Mouse (Mus musculus): Measurements from ENCODE around the gene Ptprn2.

The Ptprn2 gene

DNA sequence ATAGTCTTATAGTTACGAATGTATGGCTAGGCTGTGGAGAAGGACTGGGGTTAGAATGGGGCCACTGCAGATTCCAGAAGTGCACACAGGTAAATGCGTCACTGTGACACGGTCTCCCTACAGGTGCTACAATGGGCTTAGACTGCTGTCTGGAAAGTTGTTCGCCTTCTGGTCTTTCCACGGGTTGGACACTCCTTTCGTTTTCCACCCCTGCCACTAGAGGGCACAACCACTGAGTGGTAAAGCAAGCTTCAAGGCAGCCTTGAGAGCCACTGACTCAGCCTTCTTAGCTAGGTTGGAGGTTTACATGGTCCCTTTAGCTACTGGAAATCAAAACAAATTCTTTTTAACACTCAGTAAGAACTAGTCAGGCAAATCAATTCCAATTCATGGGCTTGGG is 492.7 kb downstream of the Ptprn2 start:
- in situ Hi-C loops (cut with MboI; ENCODE audit: low pct_unique_long_range_greater_than_20kb in 1 of 2, low sequenced_read_pairs in 2 of 2, unreplicated experiment in 1 of 2): no loop called here

- in situ Hi-C loops (cut with MboI; ENCODE audit: low pct_unique_long_range_greater_than_20kb in 1 of 2, low sequenced_read_pairs in 2 of 2, unreplicated experiment in 1 of 2): no loop called here
These were observed 495.8 kb downstream of the Ptprn2 start for GRCm38 (mm10) chr12:116981315-116981714.

DNA sequence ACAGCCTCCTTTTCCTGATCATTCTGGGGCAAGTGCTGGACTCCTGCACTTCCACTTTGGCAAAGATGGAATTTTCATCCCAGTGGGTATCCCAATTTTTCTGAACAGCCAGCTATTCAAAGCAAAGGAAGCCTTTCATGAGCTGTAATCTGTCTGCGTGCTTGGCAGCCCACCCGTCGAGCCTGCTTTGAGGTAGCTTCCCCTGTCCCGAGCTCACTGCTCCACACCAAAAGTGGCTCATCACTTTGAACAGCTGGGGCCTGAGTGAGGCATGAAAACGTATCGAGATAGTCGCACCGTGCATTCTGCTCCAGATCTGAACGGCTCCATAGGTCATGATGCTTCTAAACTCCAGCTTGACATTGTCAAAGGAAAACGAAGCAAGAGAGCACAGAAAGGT is 503.6 kb downstream of the Ptprn2 start:
- in situ Hi-C loops (cut with MboI; ENCODE audit: low pct_unique_long_range_greater_than_20kb in 1 of 2, low sequenced_read_pairs in 2 of 2, unreplicated experiment in 1 of 2): no loop called here

GRCm38 (mm10) chr12:117001546-117002148 is 516.1 kb downstream of the Ptprn2 start:
- in situ Hi-C loops (cut with MboI; ENCODE audit: low pct_unique_long_range_greater_than_20kb in 1 of 2, low sequenced_read_pairs in 2 of 2, unreplicated experiment in 1 of 2): no loop called here

- in situ Hi-C loops (cut with MboI; ENCODE audit: low pct_unique_long_range_greater_than_20kb in 1 of 2, low sequenced_read_pairs in 2 of 2, unreplicated experiment in 1 of 2): no loop called here
These were observed 531.5 kb downstream of the Ptprn2 start for GRCm38 (mm10) chr12:117016753-117017595.

- in situ Hi-C loops (cut with MboI; ENCODE audit: low pct_unique_long_range_greater_than_20kb in 1 of 2, low sequenced_read_pairs in 2 of 2, unreplicated experiment in 1 of 2): no loop called here
These were observed 532.4 kb downstream of the Ptprn2 start for GRCm38 (mm10) chr12:117017912-117018311.

- in situ Hi-C loops (cut with MboI; ENCODE audit: low pct_unique_long_range_greater_than_20kb in 1 of 2, low sequenced_read_pairs in 2 of 2, unreplicated experiment in 1 of 2): no loop called here
These were observed 537.7 kb downstream of the Ptprn2 start for GRCm38 (mm10) chr12:117023235-117023634.

- in situ Hi-C loops (cut with MboI; ENCODE audit: low pct_unique_long_range_greater_than_20kb in 1 of 2, low sequenced_read_pairs in 2 of 2, unreplicated experiment in 1 of 2): loop anchor here in 1 of 2 experiments (25.0 kb wide), 1 partner anchor 312 kb away; no protein-coding TSS in a partner anchor
These were observed 539.4 kb downstream of the Ptprn2 start for GRCm38 (mm10) chr12:117024916-117025315.

DNA sequence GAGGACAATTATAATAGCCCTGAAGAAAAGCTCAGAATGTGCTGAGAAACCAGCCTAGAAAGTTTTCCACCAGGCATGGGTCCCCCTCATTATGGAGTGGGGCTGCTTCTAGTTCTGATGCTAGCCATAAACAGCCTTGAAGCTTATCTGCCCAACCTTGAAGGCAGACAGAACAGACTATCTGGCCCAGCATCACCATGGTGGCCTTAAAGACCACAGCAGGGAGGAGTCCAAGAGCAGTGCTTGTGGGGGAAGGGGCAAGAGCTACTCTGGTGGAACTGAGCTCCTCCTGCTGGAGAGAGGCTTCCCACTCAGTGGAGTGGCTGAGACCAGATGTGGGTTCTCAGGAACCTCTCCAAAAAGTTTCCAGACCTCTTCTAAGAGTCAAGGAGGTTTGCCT is 540.2 kb downstream of the Ptprn2 start:
- in situ Hi-C loops (cut with MboI; ENCODE audit: low pct_unique_long_range_greater_than_20kb in 1 of 2, low sequenced_read_pairs in 2 of 2, unreplicated experiment in 1 of 2): loop anchor here in 1 of 2 experiments (25.0 kb wide), 1 partner anchor 312 kb away; no protein-coding TSS in a partner anchor

GRCm38 (mm10) chr12:117027351-117027750 is 541.8 kb downstream of the Ptprn2 start:
- in situ Hi-C loops (cut with MboI; ENCODE audit: low pct_unique_long_range_greater_than_20kb in 1 of 2, low sequenced_read_pairs in 2 of 2, unreplicated experiment in 1 of 2): loop anchor here in 1 of 2 experiments (25.0 kb wide), 1 partner anchor 310 kb away; no protein-coding TSS in a partner anchor

- in situ Hi-C loops (cut with MboI; ENCODE audit: low pct_unique_long_range_greater_than_20kb in 1 of 2, low sequenced_read_pairs in 2 of 2, unreplicated experiment in 1 of 2): loop anchor here in 1 of 2 experiments (25.0 kb wide), 1 partner anchor 309 kb away; no protein-coding TSS in a partner anchor
These were observed 542.9 kb downstream of the Ptprn2 start for GRCm38 (mm10) chr12:117028333-117028961.

DNA sequence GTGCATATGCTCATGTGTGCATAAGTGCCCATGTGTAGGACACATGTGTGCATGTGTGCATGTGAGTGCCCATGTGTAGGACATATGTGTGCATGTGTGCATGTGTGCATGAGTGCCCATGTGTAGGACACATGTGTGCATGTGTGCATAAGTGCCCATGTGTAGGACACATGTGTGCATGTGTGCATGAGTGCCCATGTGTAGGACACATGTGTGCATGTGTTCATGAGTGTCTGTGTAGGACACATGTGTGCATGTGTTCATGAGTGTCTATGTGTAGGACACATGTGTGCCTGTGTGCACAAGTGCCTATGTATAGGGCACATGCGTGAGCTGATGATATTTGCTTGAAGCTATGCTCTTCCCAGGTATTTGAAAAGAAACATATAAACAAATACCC is 547.7 kb downstream of the Ptprn2 start:
- in situ Hi-C loops (cut with MboI; ENCODE audit: low pct_unique_long_range_greater_than_20kb in 1 of 2, low sequenced_read_pairs in 2 of 2, unreplicated experiment in 1 of 2): loop anchor here (10.0 to 25.0 kb wide), 2 partner anchors 302 to 304 kb away; no protein-coding TSS in a partner anchor

DNA sequence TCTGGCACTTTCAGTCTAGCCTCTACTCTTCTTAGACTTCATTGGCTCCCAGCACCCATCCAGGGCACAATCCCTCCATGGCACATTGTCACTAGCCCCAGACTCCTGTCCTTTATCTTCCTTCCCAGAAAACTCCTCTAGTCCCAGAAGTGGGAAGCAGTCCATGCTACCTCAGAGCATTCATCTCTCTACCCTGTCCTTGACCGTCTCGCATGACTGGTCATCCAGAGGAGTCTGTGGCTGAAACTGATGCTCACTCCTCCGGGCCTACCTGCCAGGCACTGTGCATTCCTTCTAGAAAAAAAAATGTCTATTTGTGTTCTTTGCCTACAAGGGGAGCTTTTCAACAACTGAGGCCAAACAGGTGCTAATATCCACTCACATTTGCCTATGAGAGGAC is 549.0 kb downstream of the Ptprn2 start:
- in situ Hi-C loops (cut with MboI; ENCODE audit: low pct_unique_long_range_greater_than_20kb in 1 of 2, low sequenced_read_pairs in 2 of 2, unreplicated experiment in 1 of 2): loop anchor here (10.0 to 25.0 kb wide), 2 partner anchors 300 to 303 kb away; no protein-coding TSS in a partner anchor

DNA sequence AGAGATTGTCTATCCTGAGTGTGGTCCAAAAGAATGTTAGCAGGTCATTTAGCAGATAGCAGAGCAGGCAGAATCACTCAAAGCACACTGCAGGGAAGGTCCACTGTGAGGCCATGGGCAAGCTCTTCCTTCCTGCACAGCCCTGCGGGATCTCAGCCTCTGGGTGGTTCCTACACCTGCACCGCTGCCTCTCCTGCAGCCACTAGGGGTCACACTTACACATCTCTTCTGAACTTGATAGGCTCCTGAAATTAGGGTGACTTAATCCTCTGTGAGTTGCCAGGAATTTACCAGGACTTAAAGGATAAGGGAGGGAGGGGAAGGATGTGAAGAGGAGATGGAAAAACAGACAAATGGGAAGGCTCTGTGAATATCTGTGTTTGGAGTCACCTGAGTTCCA is 549.7 kb downstream of the Ptprn2 start:
- in situ Hi-C loops (cut with MboI; ENCODE audit: low pct_unique_long_range_greater_than_20kb in 1 of 2, low sequenced_read_pairs in 2 of 2, unreplicated experiment in 1 of 2): loop anchor here (10.0 to 25.0 kb wide), 2 partner anchors 300 to 302 kb away; no protein-coding TSS in a partner anchor

DNA sequence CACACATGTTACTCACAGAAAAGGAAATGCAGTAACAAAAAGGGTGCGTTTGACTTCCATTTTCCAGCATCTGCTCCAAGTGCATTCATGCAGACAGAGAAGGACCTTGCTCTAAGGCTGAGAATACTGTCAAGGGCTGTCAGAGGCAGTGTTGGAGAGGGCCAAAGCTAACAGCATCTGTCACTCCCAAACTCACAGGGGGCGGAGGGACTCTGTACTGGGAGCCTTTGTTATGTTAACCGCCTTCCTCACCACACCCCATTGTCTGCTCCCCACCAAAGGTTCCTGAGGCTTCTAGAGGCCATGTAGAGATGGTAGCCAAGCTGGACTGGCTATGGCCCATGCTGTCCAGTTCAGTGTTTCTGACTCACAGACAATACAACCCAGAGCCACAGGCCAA is 553.9 kb downstream of the Ptprn2 start:
- in situ Hi-C loops (cut with MboI; ENCODE audit: low pct_unique_long_range_greater_than_20kb in 1 of 2, low sequenced_read_pairs in 2 of 2, unreplicated experiment in 1 of 2): loop anchor here (10.0 to 25.0 kb wide), 2 partner anchors 295 to 298 kb away; no protein-coding TSS in a partner anchor

DNA sequence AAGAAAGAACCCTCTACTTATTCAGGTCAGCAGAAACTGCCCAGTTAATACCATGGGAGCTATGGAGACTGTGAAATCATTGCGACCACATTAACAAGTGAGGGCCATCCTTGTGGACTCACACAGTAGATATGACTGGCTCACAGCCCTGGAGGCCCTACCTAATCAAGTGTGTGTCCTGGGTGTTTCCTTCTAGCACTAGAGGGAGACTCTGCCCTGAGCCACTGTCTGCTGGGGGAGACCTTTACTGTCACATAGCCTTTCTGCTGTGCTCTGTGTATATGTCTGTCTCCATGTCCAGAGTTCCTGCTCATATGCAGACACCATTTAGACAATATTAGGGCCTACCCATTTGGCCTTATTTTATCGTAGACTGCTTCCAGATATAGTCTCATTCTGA is 555.9 kb downstream of the Ptprn2 start:
- in situ Hi-C loops (cut with MboI; ENCODE audit: low pct_unique_long_range_greater_than_20kb in 1 of 2, low sequenced_read_pairs in 2 of 2, unreplicated experiment in 1 of 2): loop anchor here in 1 of 2 experiments (25.0 kb wide), 1 partner anchor 296 kb away; no protein-coding TSS in a partner anchor

DNA sequence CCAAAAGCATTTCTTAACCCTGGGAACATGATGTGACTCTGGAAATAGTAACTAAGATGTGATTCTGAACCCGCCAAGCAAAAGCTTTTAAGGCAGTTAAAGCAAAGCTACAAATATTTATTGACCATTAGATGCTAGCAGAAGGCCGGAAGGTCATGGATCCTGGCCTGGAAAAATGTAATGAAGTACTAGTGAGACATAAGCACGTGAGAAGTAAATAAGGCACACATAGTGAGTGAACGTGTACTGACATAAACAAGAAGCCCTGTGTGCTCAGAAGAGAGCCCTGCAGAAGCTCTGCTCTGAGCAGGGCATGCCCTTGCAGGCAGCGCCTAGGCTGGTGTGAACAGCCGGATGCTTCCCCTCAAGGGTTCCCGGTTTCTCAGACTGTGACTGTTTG is 557.2 kb downstream of the Ptprn2 start:
- in situ Hi-C loops (cut with MboI; ENCODE audit: low pct_unique_long_range_greater_than_20kb in 1 of 2, low sequenced_read_pairs in 2 of 2, unreplicated experiment in 1 of 2): loop anchor here in 1 of 2 experiments (25.0 kb wide), 1 partner anchor 295 kb away; no protein-coding TSS in a partner anchor

- in situ Hi-C loops (cut with MboI; ENCODE audit: low pct_unique_long_range_greater_than_20kb in 1 of 2, low sequenced_read_pairs in 2 of 2, unreplicated experiment in 1 of 2): loop anchor here in 1 of 2 experiments (25.0 kb wide), 1 partner anchor 290 kb away; no protein-coding TSS in a partner anchor
These were observed 562.1 kb downstream of the Ptprn2 start for GRCm38 (mm10) chr12:117047384-117048251.
